Mouse (Mus musculus) left cerebral cortex, adult 2 months (tissue): ENCODE measurements around the gene Mfap4. TPM values are rescaled to one million over a fixed set of nuclear protein-coding genes. Genes with fewer than 3 reads are reported as not detected.

Source experiments
- DNase-seq, 2 experiments: peaks; one replicate each; pipeline ENCODE4 v3.0.0; 2021 to 2022; ENCODE audit warnings: low spot score in 2 of 2, mixed read lengths in 1 of 2; ENCODE audit errors: extremely low spot score in 1 of 2
- H3K27ac ChIP-seq: fragments of 200-600 bp; 2 replicates; pipeline ENCODE4 v1.8.1; 2022
- H3K4me3 ChIP-seq: fragments of 200-600 bp; 2 replicates; pipeline ENCODE4 v1.8.1; 2022
- CTCF ChIP-seq: fragments of 200-600 bp; IDR thresholded peaks from 2 replicates; pipeline ENCODE4 v1.8.1; 2022; ENCODE audit warnings: antibody characterized with exemption, mild to moderate bottlenecking, moderate library complexity
- intact Hi-C: fragments of 180-260 bp; cut with DNase I; formaldehyde crosslinking; loops from one replicate; pipeline ENCODE4 v1.15.1; 2025
- long read RNA-seq, 2 experiments: library from polyadenylated mRNA; stranded (forward); transcript quantifications; one replicate each; pipeline ENCODE4 v2.0.0; 2021; ENCODE audit warnings: borderline mapping rate in 2 of 2
- total RNA-seq, 2 experiments: library from RNA; stranded (reverse); gene quantifications; 2 replicates each; pipeline ENCODE4 v1.2.3; 2021

The Mfap4 gene
- total RNA-seq = 1 to 10 TPM; 2.5 to 2.7 TPM
- long read RNA-seq, experiment 1, partial matches to known transcripts = 0 of 3 reads
- long read RNA-seq, experiment 1, other reads (novel, unspliced or antisense) = 1 of 3 reads
- long read RNA-seq, experiment 2 = 0 reads

GRCm38 (mm10) chr11:61484613-61485540 lies at the start of gene Mfap4:
Gene Mfap4, plus strand, starts transcription at chr11:61485431.
- intact Hi-C loops = no loop called here
- H3K4me3 ChIP-seq = no peak within 1 kb of the TSS
- DNase-seq = peak; percentile 65 to 68
- TF ChIP-seq CTCF = no peak
- H3K27ac ChIP-seq = peak within 1 kb of the TSS; percentile 71

GRCm38 (mm10) chr11:61436298-61436697 lies 48.9 kb upstream of the Mfap4 start:
- Histone ChIP-seq H3K27ac (peak overlapping the region; percentile 81), H3K4me3 (no peak overlapping the region)
- DNase-seq = no peak
- intact Hi-C loops = no loop called here
- TF ChIP-seq CTCF = no peak

DNA sequence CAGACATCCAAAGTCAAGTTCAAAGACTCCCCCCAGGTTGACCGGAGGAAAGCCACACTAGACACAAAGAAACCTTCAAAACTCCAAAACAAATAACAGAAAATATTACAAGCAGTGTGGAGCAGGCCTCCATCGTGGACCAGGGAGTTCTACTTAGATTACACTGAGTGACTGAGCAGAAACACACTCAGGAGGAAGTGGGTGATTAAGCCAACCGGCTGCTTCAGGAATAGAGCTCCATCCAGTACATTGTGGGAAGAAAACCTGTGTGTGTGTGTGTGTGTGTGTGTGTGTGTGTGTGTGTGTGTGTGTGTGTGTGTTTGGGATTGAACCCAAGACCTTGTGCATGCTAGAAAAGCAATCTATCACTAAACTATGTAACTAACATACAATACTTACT lies 46.1 kb upstream of the Mfap4 start:
- no peak for TF ChIP-seq CTCF
- intact Hi-C loops = no loop called here
- Histone ChIP-seq H3K4me3 (no peak overlapping the region), H3K27ac (no peak overlapping the region; the same call in 1 of the 2 replicates)
- no peak for DNase-seq

DNA sequence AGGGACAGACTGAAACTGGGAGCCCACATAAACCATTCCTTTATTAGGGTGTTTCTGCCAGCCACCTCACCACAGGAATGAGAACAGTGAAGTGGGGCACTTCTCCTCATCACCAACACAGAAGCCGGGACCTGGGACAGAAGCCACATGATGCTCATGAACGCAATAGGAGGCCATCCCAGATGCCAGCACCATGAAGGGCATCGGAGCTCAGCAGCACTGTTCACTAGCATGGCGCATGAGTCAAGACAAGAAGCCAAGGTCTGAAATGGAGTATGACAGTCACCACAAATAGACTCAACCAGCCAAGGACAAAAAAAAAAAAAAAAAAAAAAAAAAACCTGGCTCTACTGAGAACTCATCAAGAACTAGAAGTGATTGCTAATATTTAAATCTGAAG lies 44.8 kb upstream of the Mfap4 start:
- no peak for DNase-seq
- H3K27ac ChIP-seq = peak overlapping the region; percentile 78
- intact Hi-C loops = no loop called here
- no peak overlapping the region for H3K4me3 ChIP-seq
- TF ChIP-seq CTCF = no peak

DNA sequence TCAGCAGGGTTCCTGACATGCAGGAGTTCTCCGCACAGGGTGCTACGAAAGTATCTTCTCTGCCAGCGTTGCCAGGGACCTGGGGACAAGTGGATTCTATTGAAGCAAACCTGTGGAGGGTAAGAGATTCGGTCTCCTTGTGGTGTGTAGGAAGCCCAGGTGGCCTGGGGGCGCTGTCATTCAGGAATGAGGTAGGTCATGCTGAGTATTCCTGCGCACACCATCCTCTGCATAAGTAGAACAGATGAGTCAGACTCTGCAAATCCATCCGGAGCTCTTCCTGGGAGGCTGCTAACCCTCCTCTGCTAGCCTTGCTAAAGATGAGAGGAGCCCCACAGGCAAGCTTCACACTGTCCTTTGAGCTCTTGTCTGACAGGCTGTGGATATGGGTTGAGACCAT lies 43.6 kb upstream of the Mfap4 start:
- no peak; the same call in 1 of the 2 replicates for TF ChIP-seq CTCF
- Histone ChIP-seq H3K27ac (peak overlapping the region; percentile 85), H3K4me3 (no peak overlapping the region)
- peak; percentile 49 to 56 for DNase-seq
- intact Hi-C loops = no loop called here

- intact Hi-C loops = no loop called here
- 0 out of 2 replicates have a peak overlapping the region, but pooled peaks have one; percentile 4 for H3K27ac ChIP-seq
- no peak overlapping the region for H3K4me3 ChIP-seq
- DNase-seq = no peak
- no peak for TF ChIP-seq CTCF
Measured at GRCm38 (mm10) chr11:61443807-61444206, 41.4 kb upstream of the Mfap4 start.

GRCm38 (mm10) chr11:61447296-61447695 lies 37.9 kb upstream of the Mfap4 start:
- no peak for TF ChIP-seq CTCF
- intact Hi-C loops = no loop called here
- Histone ChIP-seq H3K27ac (0 out of 2 replicates have a peak overlapping the region, but pooled peaks have one; percentile 13), H3K4me3 (no peak overlapping the region)
- no peak for DNase-seq

DNA sequence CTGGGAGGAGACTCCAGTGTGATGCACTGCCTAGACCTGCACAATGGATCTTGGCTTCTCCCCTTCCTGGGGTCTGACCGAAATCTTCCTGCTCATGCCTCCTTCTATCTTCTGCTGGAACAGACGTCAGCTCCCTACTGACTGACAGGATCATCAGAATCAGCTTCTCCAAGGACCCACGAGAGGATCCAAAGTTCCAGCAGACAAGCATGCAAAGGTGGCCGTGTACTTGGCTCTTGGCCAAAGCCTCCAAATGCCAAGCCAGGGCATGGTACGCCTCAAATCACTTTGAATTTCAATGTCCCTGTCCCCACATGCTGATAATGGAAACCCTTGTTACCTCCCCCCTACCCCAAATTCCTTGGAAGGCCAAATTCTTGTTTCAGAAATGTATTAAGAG lies 37.2 kb upstream of the Mfap4 start:
- TF ChIP-seq CTCF = no peak
- H3K27ac ChIP-seq = peak overlapping the region; percentile 29; the same call in 1 of the 2 replicates
- intact Hi-C loops = no loop called here
- no peak for DNase-seq
- H3K4me3 ChIP-seq = no peak overlapping the region

- Histone ChIP-seq H3K27ac (peak overlapping the region; percentile 57), H3K4me3 (no peak overlapping the region; the same call in 1 of the 2 replicates)
- TF ChIP-seq CTCF = no peak
- DNase-seq = no peak
- intact Hi-C loops = no loop called here
Measured at GRCm38 (mm10) chr11:61448599-61449225, 36.5 kb upstream of the Mfap4 start.

DNA sequence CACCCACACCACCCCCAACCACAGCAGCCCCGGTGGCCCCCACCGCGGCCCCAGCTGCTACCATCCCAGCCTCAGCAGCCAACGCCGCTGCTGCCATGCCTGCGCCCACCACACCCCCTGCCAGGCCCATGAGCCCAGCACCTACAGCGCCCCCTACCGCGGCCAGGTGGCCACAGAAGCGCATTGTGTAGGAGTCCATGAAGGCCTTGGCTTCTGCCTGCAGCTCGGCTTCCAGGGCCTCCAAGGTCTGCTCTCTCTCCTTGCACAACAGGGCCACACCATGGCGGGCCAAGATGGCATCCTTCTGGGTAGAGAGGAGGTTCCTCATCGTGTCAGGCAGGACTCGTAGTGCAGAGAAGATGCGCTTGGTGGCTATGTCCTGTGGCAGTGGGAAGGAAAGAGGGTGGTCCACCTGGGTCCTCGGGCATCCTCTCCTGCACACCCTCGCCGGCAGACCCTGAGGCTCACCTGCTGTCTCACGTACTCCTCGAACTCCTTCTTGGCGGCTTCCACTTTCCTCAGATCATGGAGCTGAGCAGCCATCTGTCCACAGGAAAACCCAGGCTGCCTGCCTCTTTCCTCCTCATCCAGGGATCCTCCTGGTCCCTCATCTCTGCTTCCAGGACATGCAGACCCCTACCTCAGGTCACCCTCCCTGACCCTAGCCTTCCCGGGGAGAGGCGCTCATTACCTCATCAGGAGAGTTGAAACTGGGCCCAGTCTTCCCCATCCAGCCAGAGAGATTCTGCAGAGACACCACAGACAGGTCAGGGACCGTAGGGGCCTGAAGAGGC lies 35.5 kb upstream of the Mfap4 start:
- peak overlapping the region; percentile 71; the same call in 1 of the 2 replicates for H3K4me3 ChIP-seq
- peak overlapping the region; percentile 57 for H3K27ac ChIP-seq
- intact Hi-C loops = no loop called here
- DNase-seq = peak; percentile 34 to 50
- peak; percentile 50 for TF ChIP-seq CTCF

DNA sequence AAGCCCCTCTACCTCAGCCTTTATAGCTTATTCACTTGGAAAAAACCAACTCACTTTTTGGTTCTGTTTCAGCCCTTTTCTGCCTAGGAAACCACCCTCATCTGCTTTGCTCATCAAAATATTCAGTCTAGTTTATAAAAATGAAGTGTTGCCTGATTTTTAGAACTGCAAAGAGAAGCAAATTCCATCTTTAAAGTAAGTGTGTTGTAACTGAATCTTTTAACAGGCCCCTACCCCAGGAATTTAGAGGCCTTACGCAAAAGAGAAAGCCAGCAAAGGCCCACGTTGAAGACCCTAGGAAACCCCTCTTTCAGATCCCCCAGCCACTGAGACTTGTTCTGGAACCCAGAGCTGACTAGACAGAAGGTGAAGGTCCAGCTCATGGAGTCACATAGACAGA lies 21.2 kb upstream of the Mfap4 start:
- TF ChIP-seq CTCF = no peak
- Histone ChIP-seq H3K4me3 (no peak overlapping the region), H3K27ac (no peak overlapping the region)
- intact Hi-C loops = no loop called here
- no peak for DNase-seq

GRCm38 (mm10) chr11:61465422-61465821 lies 19.8 kb upstream of the Mfap4 start:
- TF ChIP-seq CTCF = no peak
- H3K4me3 ChIP-seq = no peak overlapping the region
- no peak overlapping the region for H3K27ac ChIP-seq
- intact Hi-C loops = no loop called here
- no peak for DNase-seq
